Mouse (Mus musculus) hindbrain, embryonic 14.5 days (tissue): ENCODE results near the gene Hccs. TPM values are rescaled to one million over a fixed set of nuclear protein-coding genes. Genes with fewer than 3 reads are reported as not detected.
"Not testable (repeated sequence)": the region's sequence is repeated elsewhere in the genome, so short reads cannot be mapped to it uniquely, and the experiment has no call there.

Experiments used
- ATAC-seq: fragments of 200-750 bp; cut with Nextera tagmentation; 2 replicates; pipeline ENCODE4 v1.8.0; 2017; ENCODE audit warnings: moderate number of reproducible peaks, mild to moderate bottlenecking, moderate TSS enrichment, moderate library complexity; ENCODE audit not compliant: low FRiP score
- DNase-seq: peaks from one replicate; pipeline ENCODE4 v3.0.0-alpha.2; 2015; ENCODE audit warnings: low spot score
- H3K27ac ChIP-seq: fragments of 300-500 bp; sonication (generic); 2 replicates; pipeline ENCODE4 v1.5.1; 2014; ENCODE audit warnings: mild to moderate bottlenecking, moderate library complexity
- H3K27me3 ChIP-seq: fragments of 300-500 bp; sonication (generic); 2 replicates; pipeline ENCODE4 v1.6.1; 2014; ENCODE audit warnings: mild to moderate bottlenecking, low read length, mixed read lengths; ENCODE audit not compliant: control insufficient read depth, insufficient read depth
- H3K36me3 ChIP-seq: fragments of 300-500 bp; sonication (generic); replicated peaks from 2 replicates; pipeline ENCODE4 v1.6.1; 2014; ENCODE audit not compliant: control insufficient read depth, insufficient read depth
- H3K4me1 ChIP-seq: fragments of 300-500 bp; sonication (generic); replicated peaks from 2 replicates; pipeline ENCODE4 v1.6.1; 2014; ENCODE audit warnings: antibody characterized with exemption, low read length, mixed read lengths; ENCODE audit not compliant: control insufficient read depth, insufficient read depth
- H3K4me2 ChIP-seq: fragments of 300-500 bp; sonication (generic); replicated peaks from 2 replicates; pipeline ENCODE4 v1.6.1; 2014; ENCODE audit warnings: mild to moderate bottlenecking, moderate library complexity
- H3K4me3 ChIP-seq: fragments of 300-500 bp; sonication (generic); replicated peaks from 2 replicates; pipeline ENCODE4 v1.5.1; 2014; ENCODE audit warnings: mild to moderate bottlenecking, low read length
- H3K9ac ChIP-seq: fragments of 300-500 bp; sonication (generic); 2 replicates; pipeline ENCODE4 v1.6.1; 2014
- H3K9me3 ChIP-seq: fragments of 300-500 bp; sonication (generic); 2 replicates; pipeline ENCODE4 v1.6.1; 2016; ENCODE audit warnings: low read length; ENCODE audit not compliant: control insufficient read depth
- WGBS: fragments of 180-500 bp; shearing (Covaris S2); extraction: QIAGEN DNeasy Blood & Tissue Kit; methylation state at CpG from one replicate; pipeline ENCODE4 v1.1.7; 2014; 5-methylcytosine and 5-hydroxymethylcytosine counted together
- polyA plus RNA-seq: library from polyadenylated mRNA; unstranded; fragments of >200 nt; fragmentation: Nextera tagmentation; extraction: Ambion mirVana; gene quantifications from 2 replicates; pipeline ENCODE4 v1.2.1, GENCODE M21; 2014

The Hccs gene
- polyA plus RNA-seq: 40.6 and 44.8 TPM in 2 replicates

DNA sequence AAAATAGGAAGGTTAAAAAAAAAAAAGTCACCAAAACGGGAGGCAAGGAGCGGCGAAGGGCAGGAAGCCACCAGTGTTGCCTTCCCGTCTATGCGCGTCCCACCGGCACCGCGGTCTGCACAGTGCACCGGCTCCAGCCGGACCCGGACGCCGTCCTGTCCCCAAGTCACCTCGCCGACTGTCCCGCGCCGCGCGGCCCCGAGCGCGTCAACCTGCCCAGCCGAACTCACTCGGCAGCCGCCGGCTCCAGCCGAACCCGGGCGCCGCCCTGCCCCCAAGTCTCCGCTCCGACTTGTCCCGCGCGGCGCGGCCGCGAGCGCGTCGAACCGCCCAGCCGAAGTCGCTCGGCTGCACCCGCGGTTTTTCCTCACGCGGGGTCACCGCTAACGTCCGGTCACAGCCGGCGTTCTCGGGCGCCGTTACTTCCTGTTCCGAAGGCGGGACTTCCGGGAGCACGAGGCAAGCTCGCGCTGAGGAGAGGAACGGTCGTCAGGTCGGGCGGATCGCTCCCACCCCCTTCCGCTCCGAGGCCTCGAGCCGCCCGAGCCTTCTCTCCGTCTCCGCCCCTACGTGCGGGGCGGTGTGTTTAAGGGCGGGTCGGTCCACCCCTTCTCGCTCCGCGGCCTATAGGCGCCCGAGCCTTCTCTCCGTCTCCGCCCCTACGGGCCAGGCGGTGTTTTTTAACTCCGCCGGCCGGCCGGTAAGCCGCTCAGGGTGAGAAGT is at the start of gene Hccs:
Hccs (minus strand) TSS at position 428 of the 723 bp plus-strand sequence.
- DNase-seq (peak; percentile 79), ATAC-seq (peak; percentile 100)
- H3K4me3 ChIP-seq: peak within 1 kb of the TSS; percentile 58
- peak within 1 kb of the TSS; percentile 73 for H3K9ac ChIP-seq
- H3K27ac ChIP-seq: peak within 1 kb of the TSS; percentile 79
- no peaks in the 10 kb centered on the region for H3K27me3 ChIP-seq
- H3K36me3 ChIP-seq: no peaks in the 10 kb centered on the region; the same call in none of the 2 replicates
- peaks cover 6% of the 10 kb centered on the region; the same call in 1 of the 2 replicates for H3K4me1 ChIP-seq
- 26% methylated on average over 87 of the region's 97 CpGs for WGBS
- no peaks in the 10 kb centered on the region for H3K9me3 ChIP-seq
- H3K4me2 ChIP-seq: peak within 1 kb of the TSS; percentile 51

GRCm38 (mm10) chrX:169357146-169357772 is 37.1 kb upstream of the Hccs start:
- no peaks in the 10 kb centered on the region for H3K9me3 ChIP-seq
- H3K36me3 ChIP-seq: no peaks in the 10 kb centered on the region
- 86% methylated on average over 4 of the region's 4 CpGs for WGBS
- DNase-seq: no peak
- no peak overlapping the region for H3K4me2 ChIP-seq
- no peaks in the 10 kb centered on the region for H3K4me1 ChIP-seq
- ATAC-seq: no peak
- H3K4me3 ChIP-seq: no peak overlapping the region
- no peak overlapping the region for H3K27ac ChIP-seq
- no peak overlapping the region for H3K9ac ChIP-seq
- H3K27me3 ChIP-seq: 0 out of 2 replicates have a peak, but pooled peaks cover 5% of the 10 kb centered on the region

GRCm38 (mm10) chrX:169338213-169338612 is 18.0 kb upstream of the Hccs start:
- H3K4me2 ChIP-seq: no peak overlapping the region
- ATAC-seq (no peak), DNase-seq (no peak)
- WGBS: 87% methylated on average over 3 of the region's 3 CpGs
- H3K9me3 ChIP-seq: no peaks in the 10 kb centered on the region
- no peak overlapping the region for H3K27ac ChIP-seq
- 0 out of 2 replicates have a peak, but pooled peaks cover 13% of the 10 kb centered on the region for H3K27me3 ChIP-seq
- H3K4me3 ChIP-seq: no peak overlapping the region
- no peaks in the 10 kb centered on the region for H3K36me3 ChIP-seq
- no peaks in the 10 kb centered on the region for H3K4me1 ChIP-seq
- H3K9ac ChIP-seq: no peak overlapping the region

GRCm38 (mm10) chrX:169337559-169337958 is 17.4 kb upstream of the Hccs start:
- ATAC-seq: no peak

GRCm38 (mm10) chrX:169332264-169332663 is 12.1 kb upstream of the Hccs start:
- DNase-seq (peak; percentile 38), ATAC-seq (no peak)
- H3K27ac ChIP-seq: no peak overlapping the region
- H3K27me3 ChIP-seq: peaks cover 21% of the 10 kb centered on the region; the same call in 1 of the 2 replicates
- H3K4me2 ChIP-seq: no peak overlapping the region
- H3K9ac ChIP-seq: no peak overlapping the region
- 48% methylated on average over 3 of the region's 3 CpGs for WGBS
- no peaks in the 10 kb centered on the region for H3K9me3 ChIP-seq
- no peak overlapping the region for H3K4me3 ChIP-seq
- H3K4me1 ChIP-seq: no peaks in the 10 kb centered on the region
- no peaks in the 10 kb centered on the region for H3K36me3 ChIP-seq

More at GRCm38 (mm10) chrX:169337559-169337958, 17.4 kb upstream of the Hccs start:
- Histone ChIP-seq H3K4me1 (no peaks in the 10 kb centered on the region), H3K4me2 (no peak overlapping the region), H3K9me3 (no peaks in the 10 kb centered on the region), H3K4me3 (no peak overlapping the region), H3K36me3 (no peaks in the 10 kb centered on the region), H3K9ac (no peak overlapping the region), H3K27me3 (peaks cover 18% of the 10 kb centered on the region; the same call in 1 of the 2 replicates), H3K27ac (no peak overlapping the region)
- no peak for DNase-seq

DNA sequence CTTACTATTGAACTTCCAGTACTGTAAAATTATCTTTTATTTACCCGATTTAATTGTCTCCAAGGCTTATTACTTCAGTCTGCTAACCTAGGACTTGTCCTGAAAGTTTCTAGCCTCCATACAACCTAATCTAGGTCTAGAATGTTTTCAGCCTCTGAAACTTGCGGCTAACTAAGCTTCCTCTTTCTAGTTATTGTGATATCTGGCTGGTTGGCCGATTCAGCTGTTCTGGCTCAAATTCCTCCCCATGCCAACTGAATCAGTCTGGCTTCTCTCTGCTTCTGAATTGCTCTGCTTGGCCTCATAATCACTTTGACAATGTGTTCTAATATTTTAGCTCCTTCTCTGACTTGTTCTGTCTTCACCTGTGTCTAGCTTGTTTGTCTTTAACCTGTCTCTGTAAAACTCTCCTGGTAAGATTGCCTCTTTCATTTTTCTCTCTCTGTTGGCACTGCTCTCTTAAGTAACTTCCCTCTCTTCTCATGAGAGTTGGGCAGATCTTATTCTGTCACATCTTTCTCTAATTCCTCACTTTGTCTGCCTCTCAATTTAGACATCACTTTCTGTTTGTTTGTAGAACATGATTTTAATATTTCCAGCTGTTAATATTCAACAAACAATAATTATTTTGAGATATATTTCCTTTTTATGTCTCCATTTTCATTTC is 5.9 kb upstream of the Hccs start:
- Histone ChIP-seq H3K27ac (no peak overlapping the region), H3K9ac (no peak overlapping the region), H3K4me3 (no peak overlapping the region), H3K27me3 (no peaks in the 10 kb centered on the region), H3K4me1 (no peaks in the 10 kb centered on the region), H3K9me3 (no peaks in the 10 kb centered on the region), H3K4me2 (no peak overlapping the region), H3K36me3 (no peaks in the 10 kb centered on the region)
- ATAC-seq: no peak
- no peak for DNase-seq
- 86% methylated on average over 3 of the region's 3 CpGs for WGBS

GRCm38 (mm10) chrX:169320668-169321005 is 465 bp upstream of the Hccs start:
- not testable (repeated sequence) for H3K36me3 ChIP-seq, H3K27me3 ChIP-seq, H3K4me1 ChIP-seq, ATAC-seq, H3K9me3 ChIP-seq, DNase-seq
- H3K4me3 ChIP-seq: peak overlapping the region; percentile 58
- peak overlapping the region; percentile 51 for H3K4me2 ChIP-seq
- peak overlapping the region; percentile 79; the same call in 1 of the 2 replicates for H3K27ac ChIP-seq
- peak overlapping the region; percentile 73; the same call in 1 of the 2 replicates for H3K9ac ChIP-seq
- WGBS: 41% methylated on average over 15 of the region's 15 CpGs

- Histone ChIP-seq H3K4me2 (peak overlapping the region; percentile 51), H3K9me3 (no peaks in the 10 kb centered on the region), H3K36me3 (no peaks in the 10 kb centered on the region; the same call in none of the 2 replicates), H3K27ac (0 out of 2 replicates have a peak overlapping the region, but pooled peaks have one; percentile 79), H3K4me1 (peaks cover 6% of the 10 kb centered on the region; the same call in 1 of the 2 replicates), H3K4me3 (peak overlapping the region; percentile 58), H3K27me3 (no peaks in the 10 kb centered on the region), H3K9ac (peak overlapping the region; percentile 73)
- no peak for DNase-seq
- 65% methylated on average over 12 of the region's 12 CpGs for WGBS
- ATAC-seq: no peak
Measured at GRCm38 (mm10) chrX:169319066-169319760, 959 bp downstream of the Hccs start.
